Mouse (Mus musculus) CH12.LX (cell line): ENCODE data around the gene Entpd1. TPM values are rescaled to one million over a fixed set of nuclear protein-coding genes. Genes with fewer than 3 reads are reported as not detected.

Experiments
- DNase-seq: peaks from one replicate; pipeline ENCODE4 v3.0.0-alpha.2; 2013; ENCODE audit errors: extremely low read depth
- H3K27ac ChIP-seq: 2 replicates; pipeline ENCODE4 v1.5.1; 2012; ENCODE audit warnings: low read depth, mild to moderate bottlenecking, control low read depth, moderate library complexity; ENCODE audit not compliant: insufficient read depth
- H3K27me3 ChIP-seq: replicated peaks from 2 replicates; pipeline ENCODE3; 2012; ENCODE audit warnings: inconsistent platforms
- H3K36me3 ChIP-seq, 2 experiments: replicated peaks in 1 of 2; 2 replicates each; pipeline versions ENCODE3 to v1.6.1; 2012; ENCODE audit warnings: inconsistent platforms in 1 of 2, low read length in 1 of 2, mild to moderate bottlenecking in 1 of 2, mixed read lengths in 1 of 2, moderate library complexity in 1 of 2; ENCODE audit not compliant: control insufficient read depth in 1 of 2, insufficient read depth in 1 of 2
- H3K4me1 ChIP-seq, 2 experiments: 2 replicates each; pipeline ENCODE4 v1.6.1; 2012; ENCODE audit warnings: inconsistent platforms in 1 of 2, moderate library complexity in 1 of 2; ENCODE audit not compliant: insufficient read depth in 2 of 2, control insufficient read depth in 1 of 2
- H3K4me2 ChIP-seq: 2 replicates; pipeline ENCODE4 v1.6.1; 2012; ENCODE audit warnings: low read depth, mild to moderate bottlenecking, control low read depth; ENCODE audit not compliant: poor library complexity, insufficient read depth, severe bottlenecking
- H3K4me3 ChIP-seq, 3 experiments: fragments of 150-350 bp in 1 of 3; sonication (generic) in 1 of 3; replicated peaks in 1 of 3; 2 replicates each; pipeline versions ENCODE3 to v1.5.1; 2011 to 2012; ENCODE audit warnings: low read depth in 2 of 3, low read length in 2 of 3, mild to moderate bottlenecking in 2 of 3, moderate library complexity in 2 of 3, control low read depth in 1 of 3, improper control_type of control experiment in 1 of 3, inconsistent platforms in 1 of 3, mixed read lengths in 1 of 3; ENCODE audit not compliant: poor library complexity in 1 of 3
- H3K79me2 ChIP-seq: replicated peaks from 2 replicates; pipeline ENCODE4 v1.6.1; 2012; ENCODE audit warnings: mild to moderate bottlenecking, moderate library complexity; ENCODE audit not compliant: control insufficient read depth, poor library complexity, insufficient read depth, severe bottlenecking; ENCODE audit errors: extremely low read depth
- H3K9ac ChIP-seq: 2 replicates; pipeline ENCODE4 v1.6.1; 2012; ENCODE audit warnings: low read depth, mild to moderate bottlenecking, control low read depth, moderate library complexity; ENCODE audit not compliant: insufficient read depth
- H3K9me3 ChIP-seq: replicated peaks from 2 replicates; pipeline ENCODE3; 2012; ENCODE audit warnings: low read length, inconsistent platforms, mixed read lengths
- BHLHE40 ChIP-seq: IDR thresholded peaks from 2 replicates; pipeline ENCODE4 v1.6.1; 2011; ENCODE audit warnings: mild to moderate bottlenecking, low read depth, low read length, improper control_type of control experiment
- CTCF ChIP-seq, 2 experiments: IDR thresholded peaks in 1 of 2; conservative IDR thresholded peaks in 1 of 2; 2 replicates each; pipeline ENCODE4 v1.5.1; 2011 to 2012; ENCODE audit warnings: low read depth in 2 of 2, low read length in 2 of 2, improper control_type of control experiment in 1 of 2, inconsistent platforms in 1 of 2, mild to moderate bottlenecking in 1 of 2, moderate library complexity in 1 of 2
- ELF1 ChIP-seq: IDR thresholded peaks from 2 replicates; pipeline ENCODE4 v1.6.1; 2014; ENCODE audit warnings: low read depth, mild to moderate bottlenecking, inconsistent platforms, low read length, improper control_type of control experiment
- EP300 ChIP-seq: IDR thresholded peaks from 2 replicates; pipeline ENCODE4 v1.6.1; 2011; ENCODE audit warnings: low read length, improper control_type of control experiment
- MAFK ChIP-seq: IDR thresholded peaks from 2 replicates; pipeline ENCODE4 v1.6.1; 2011; ENCODE audit warnings: low read length, improper control_type of control experiment; ENCODE audit not compliant: insufficient replicate concordance
- MAZ ChIP-seq: IDR thresholded peaks from 2 replicates; pipeline ENCODE4 v1.6.1; 2012; ENCODE audit warnings: low read depth, mild to moderate bottlenecking, inconsistent platforms, low read length, improper control_type of control experiment, moderate library complexity
- MEF2A ChIP-seq: IDR thresholded peaks from 2 replicates; pipeline ENCODE4 v1.6.1; 2014; ENCODE audit warnings: low read depth, mild to moderate bottlenecking, inconsistent platforms, low read length, improper control_type of control experiment, borderline replicate concordance
- MYC ChIP-seq: IDR thresholded peaks from 2 replicates; pipeline ENCODE4 v1.6.1; 2011; ENCODE audit warnings: low read depth, mild to moderate bottlenecking, improper control_type of control experiment, low read length
- NELFE ChIP-seq: IDR thresholded peaks from 2 replicates; pipeline ENCODE4 v1.6.1; 2011; ENCODE audit warnings: low read depth, low read length, improper control_type of control experiment
- NRF1 ChIP-seq: IDR thresholded peaks from 2 replicates; pipeline ENCODE4 v1.6.1; 2014; ENCODE audit warnings: low read depth, mild to moderate bottlenecking, inconsistent platforms, low read length, improper control_type of control experiment, moderate library complexity
- RAD21 ChIP-seq: IDR thresholded peaks from 2 replicates; pipeline ENCODE4 v1.6.1; 2011; ENCODE audit warnings: low read depth, mild to moderate bottlenecking, low read length, improper control_type of control experiment, moderate library complexity
- RCOR1 ChIP-seq: conservative IDR thresholded peaks from 2 replicates; pipeline ENCODE4 v1.6.1; 2012; ENCODE audit warnings: low read depth, mild to moderate bottlenecking, inconsistent platforms, low read length, improper control_type of control experiment
- SIN3A ChIP-seq: IDR thresholded peaks from 2 replicates; pipeline ENCODE4 v1.6.1; 2012; ENCODE audit warnings: low read length, improper control_type of control experiment, inconsistent platforms
- SMC3 ChIP-seq: IDR thresholded peaks from 2 replicates; pipeline ENCODE4 v1.6.1; 2011; ENCODE audit warnings: low read depth, low read length, improper control_type of control experiment
- TCF12 ChIP-seq: IDR thresholded peaks from 2 replicates; pipeline ENCODE4 v1.6.1; 2014; ENCODE audit warnings: low read depth, mild to moderate bottlenecking, inconsistent platforms, low read length, improper control_type of control experiment
- ZC3H11A ChIP-seq: IDR thresholded peaks from 2 replicates; pipeline ENCODE4 v1.6.1; 2012; ENCODE audit warnings: low read depth, mild to moderate bottlenecking, inconsistent platforms, low read length, improper control_type of control experiment
- ZKSCAN1 ChIP-seq: IDR thresholded peaks from 2 replicates; pipeline ENCODE4 v1.6.1; 2012; ENCODE audit warnings: low read depth, inconsistent platforms, low read length, improper control_type of control experiment, borderline replicate concordance
- ZNF384 ChIP-seq: IDR thresholded peaks from 2 replicates; pipeline ENCODE4 v1.6.1; 2012; ENCODE audit warnings: low read depth, low read length, improper control_type of control experiment, inconsistent platforms
- dilution Hi-C: fragments of 300-500 bp; cut with MboI; formaldehyde crosslinking; loops from 2 replicates; pipeline ENCODE4 v1.14.3; 2020; ENCODE audit warnings: low sequenced_read_pairs; ENCODE audit not compliant: extremely low pct_unique_long_range_greater_than_20kb, extremely low pct_ligation_motif_present
- in situ Hi-C: fragments of 300-500 bp; cut with MboI; formaldehyde crosslinking; loops from 3 replicates; pipeline ENCODE4 v1.14.3; 2019; ENCODE audit warnings: low sequenced_read_pairs, low pct_ligation_motif_present, low pct_unique_long_range_greater_than_20kb, mixed read lengths
- polyA plus RNA-seq: library from polyadenylated mRNA; unstranded; fragments of >175 nt; gene quantifications from 2 replicates; pipeline ENCODE4 v1.2.1, GENCODE M21; 2012; ENCODE audit warnings: low read depth; ENCODE audit not compliant: insufficient read length
- total RNA-seq, 2 experiments: library from RNA; depleted of rRNA; stranded (reverse); fragments of 300-350 nt in 1 of 2; fragments of >200 nt in 1 of 2; gene quantifications; 2 replicates each; pipeline ENCODE4 v1.2.3; 2012 to 2014

The Entpd1 gene
- total and polyA plus RNA-seq, 3 experiments = 14.7 to 21.2 (median 19.5) TPM

DNA sequence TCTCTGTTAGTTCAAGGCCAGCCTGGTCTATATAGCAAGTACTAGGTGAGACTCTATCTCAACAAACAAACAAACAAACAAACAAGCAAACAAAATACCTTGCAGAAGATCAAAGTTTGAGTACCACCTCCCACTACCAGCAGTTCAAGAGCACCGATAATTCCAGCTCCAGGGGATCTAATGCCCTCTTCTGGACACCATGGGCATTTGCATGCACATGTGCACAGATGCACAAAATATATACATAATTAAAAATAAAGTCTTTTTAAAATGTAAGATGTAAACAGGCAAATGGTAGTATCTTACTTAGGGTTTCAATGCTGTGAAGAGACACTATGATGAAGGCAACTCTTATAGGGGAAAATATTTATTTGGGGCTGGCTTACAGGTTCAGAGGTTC, 21.0 kb downstream of the Entpd1 start:
- DNase-seq = no peak
- no peaks in the 10 kb centered on the region for H3K79me2 ChIP-seq
- H3K4me1 ChIP-seq = peaks cover under 1 to 20% of the 10 kb centered on the region in 2 experiments; a peak in 3 of 4 replicates
- H3K36me3 ChIP-seq = no peaks in the 10 kb centered on the region
- no peaks in the 10 kb centered on the region for H3K9me3 ChIP-seq
- in situ Hi-C loops = no loop called here
- H3K27me3 ChIP-seq = no peaks in the 10 kb centered on the region
- no peak overlapping the region for H3K4me3 ChIP-seq
- TF ChIP-seq MYC (0 out of 2 replicates have a peak, but pooled peaks have one; percentile 44), RAD21 (peak; percentile 39), CTCF (conservative IDR thresholded peaks at IDR 0.05 in 1 of 2, IDR thresholded peaks at IDR 0.05 in 1 of 2; ENCODE audit: low read depth in 2 of 2, low read length in 2 of 2) (peak; percentile 31 to 50; a peak in 3 of 4 replicates), ZC3H11A (no peak), SMC3 (peak; percentile 41)
- no peak overlapping the region for H3K27ac ChIP-seq
- no peak overlapping the region for H3K4me2 ChIP-seq
- H3K9ac ChIP-seq = no peak overlapping the region
- dilution Hi-C loops = no loop called here

GRCm38 (mm10) chr19:40637091-40637490, 24.9 kb downstream of the Entpd1 start:
- dilution Hi-C loops = no loop called here
- H3K9ac ChIP-seq = no peak overlapping the region
- H3K36me3 ChIP-seq = no peaks in the 10 kb centered on the region
- no peak overlapping the region for H3K27ac ChIP-seq
- DNase-seq = no peak
- TF ChIP-seq SIN3A = 0 out of 2 replicates have a peak, but pooled peaks have one; percentile 8
- no peak for TF ChIP-seq BHLHE40
- H3K4me1 ChIP-seq = peaks cover 17 to 32% of the 10 kb centered on the region in 2 experiments
- H3K9me3 ChIP-seq = no peaks in the 10 kb centered on the region
- H3K79me2 ChIP-seq = no peaks in the 10 kb centered on the region
- no peak overlapping the region for H3K4me2 ChIP-seq
- no peak overlapping the region for H3K4me3 ChIP-seq
- no peaks in the 10 kb centered on the region for H3K27me3 ChIP-seq
- in situ Hi-C loops = no loop called here

- H3K4me1 ChIP-seq = peaks cover 17 to 32% of the 10 kb centered on the region in 2 experiments
- DNase-seq = no peak
- TF ChIP-seq NELFE = no peak
- TF ChIP-seq MYC = no peak
- 0 out of 2 replicates have a peak, but pooled peaks have one; percentile 9 for TF ChIP-seq SIN3A
- no peak for TF ChIP-seq MAZ
- TF ChIP-seq MEF2A = 0 out of 2 replicates have a peak, but pooled peaks have one; percentile 8
- TF ChIP-seq BHLHE40 = 0 out of 2 replicates have a peak, but pooled peaks have one; percentile 20
- no peak for TF ChIP-seq MAFK
- no peak for TF ChIP-seq TCF12
- no peak for TF ChIP-seq SMC3
- peak; percentile 36; the same call in 1 of the 2 replicates for TF ChIP-seq ELF1
- no peak for TF ChIP-seq RCOR1
- TF ChIP-seq EP300 = 0 out of 2 replicates have a peak, but pooled peaks have one; percentile 35
- no peak for TF ChIP-seq ZNF384
- TF ChIP-seq ZKSCAN1 = no peak
- TF ChIP-seq NRF1 = no peak
- no peaks in the 10 kb centered on the region for H3K9me3 ChIP-seq
- H3K27me3 ChIP-seq = no peaks in the 10 kb centered on the region
- no peak overlapping the region for H3K27ac ChIP-seq
- no peak overlapping the region for H3K4me3 ChIP-seq
- in situ Hi-C loops (no loop called here), dilution Hi-C loops (no loop called here)
- H3K36me3 ChIP-seq = no peaks in the 10 kb centered on the region
- H3K4me2 ChIP-seq = no peak overlapping the region; the same call in 1 of the 2 replicates
- H3K9ac ChIP-seq = no peak overlapping the region; the same call in 1 of the 2 replicates
- H3K79me2 ChIP-seq = no peaks in the 10 kb centered on the region
These were observed 25.4 kb downstream of the Entpd1 start for GRCm38 (mm10) chr19:40637601-40638000.
